Mouse (Mus musculus) kidney, postnatal 14 days (tissue): ENCODE measurements at regions not wholly inside any gene's neighbourhood (a gene's known extent, or its start where the extent isn't known, plus 50 kb on each side); places are given as distances from the start of the nearest gene placed in this dataset.
A peak's percentile ranks its signal among the peaks of the same experiment; 100 is the strongest.

Experiments used
- DNase-seq: peaks from one replicate; pipeline ENCODE4 v3.0.0; 2022; ENCODE audit warnings: mixed read lengths

DNA sequence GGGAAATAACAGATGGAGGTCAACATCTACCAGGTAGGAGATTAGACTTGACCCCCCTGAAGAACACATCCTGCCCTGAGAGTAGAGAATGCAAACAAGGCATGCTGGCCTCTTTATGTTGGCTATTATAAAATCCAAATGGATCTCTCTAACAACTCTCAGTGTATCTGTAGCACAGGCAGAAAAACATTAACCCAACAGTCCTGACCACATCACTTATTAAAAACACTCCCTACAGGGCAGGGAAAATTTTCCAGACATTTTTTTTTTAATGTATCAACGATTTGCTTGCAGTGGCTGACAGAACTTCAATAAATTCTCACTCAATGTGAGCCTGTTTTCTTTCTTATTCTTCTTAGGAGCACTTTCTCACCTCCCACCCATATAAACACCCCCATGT lies 511.4 kb downstream of the Cdk5rap2 start:
- DNase-seq: no peak

DNA sequence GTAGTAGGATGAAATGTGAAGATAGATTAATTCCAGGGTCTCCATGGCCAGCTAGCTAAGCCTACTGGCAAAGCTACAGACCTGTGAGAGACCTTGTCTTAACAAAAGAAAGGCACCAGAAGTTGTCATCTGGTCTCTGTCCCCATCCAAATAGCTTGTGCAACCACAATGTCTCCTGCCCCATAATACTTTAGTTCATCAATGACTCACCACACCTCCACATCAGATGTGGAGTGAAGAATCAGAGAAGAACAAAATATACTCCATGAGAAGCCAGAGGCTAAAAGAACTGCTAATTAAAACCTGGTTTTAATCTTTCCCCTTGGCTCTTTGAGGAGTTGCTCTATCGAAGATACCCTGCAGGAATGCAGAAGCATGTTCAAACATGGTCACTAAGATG lies 514.1 kb downstream of the Cdk5rap2 start:
- DNase-seq: no peak

DNA sequence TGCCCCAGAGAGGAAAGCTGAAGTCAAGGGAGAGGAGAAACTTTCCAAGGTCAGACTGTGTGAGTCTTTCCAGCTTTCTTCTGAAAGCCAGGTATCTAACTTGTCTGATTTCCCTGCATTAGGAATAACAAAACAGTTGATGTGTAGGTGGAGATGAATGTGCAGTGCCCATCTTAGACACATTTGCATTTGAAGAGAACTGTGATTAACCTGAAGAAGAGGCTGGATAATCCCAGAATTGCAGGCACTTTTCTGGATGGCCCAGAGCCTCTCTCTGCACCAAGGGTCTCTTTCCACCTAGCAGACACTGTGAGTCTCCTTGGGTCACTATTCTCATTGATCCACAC lies 517.4 kb downstream of the Cdk5rap2 start:
- DNase-seq: no peak

DNA sequence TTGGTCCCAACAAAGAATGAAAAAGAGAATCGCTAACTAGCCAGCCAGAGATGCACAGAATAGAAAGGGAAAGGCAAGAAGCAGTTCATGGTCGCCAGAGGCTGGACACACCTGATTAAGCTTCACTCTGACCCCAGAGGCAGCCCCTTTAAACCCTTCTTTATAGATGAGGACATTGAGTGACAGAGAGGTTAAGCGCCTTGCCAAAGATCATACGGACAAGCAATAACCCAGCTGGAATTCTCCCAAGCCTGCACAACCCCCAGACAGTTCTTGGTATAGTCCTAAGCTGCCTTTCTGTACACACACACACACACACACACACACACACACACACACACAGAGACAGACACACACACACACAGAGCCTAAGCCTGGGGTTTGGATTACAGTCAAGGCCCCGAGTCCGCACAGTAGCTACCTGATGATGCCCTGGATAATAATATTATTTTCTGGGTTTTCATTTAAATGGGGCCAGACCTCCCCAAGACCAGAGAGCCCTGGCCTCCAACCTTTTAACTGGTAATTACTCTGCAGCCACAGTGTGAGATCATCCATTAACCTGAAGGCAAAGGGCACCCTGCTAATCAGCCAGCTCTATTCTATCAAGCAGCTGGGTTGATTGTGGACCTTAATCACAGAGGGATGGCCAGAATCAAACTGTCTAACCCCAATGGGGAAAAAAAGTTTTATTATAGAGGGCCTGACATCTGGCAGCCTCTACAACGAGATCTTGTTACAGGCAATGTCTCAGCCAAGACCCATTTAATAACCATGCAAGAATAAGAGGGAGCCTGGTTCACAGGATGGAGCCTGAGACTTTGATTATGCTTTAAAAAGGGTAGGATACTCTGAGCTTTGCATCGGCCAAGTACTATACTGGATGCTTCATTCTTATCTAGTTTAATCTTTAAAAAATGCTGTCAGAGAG lies 518.1 kb downstream of the Cdk5rap2 start:
- DNase-seq: peak; percentile 30

DNA sequence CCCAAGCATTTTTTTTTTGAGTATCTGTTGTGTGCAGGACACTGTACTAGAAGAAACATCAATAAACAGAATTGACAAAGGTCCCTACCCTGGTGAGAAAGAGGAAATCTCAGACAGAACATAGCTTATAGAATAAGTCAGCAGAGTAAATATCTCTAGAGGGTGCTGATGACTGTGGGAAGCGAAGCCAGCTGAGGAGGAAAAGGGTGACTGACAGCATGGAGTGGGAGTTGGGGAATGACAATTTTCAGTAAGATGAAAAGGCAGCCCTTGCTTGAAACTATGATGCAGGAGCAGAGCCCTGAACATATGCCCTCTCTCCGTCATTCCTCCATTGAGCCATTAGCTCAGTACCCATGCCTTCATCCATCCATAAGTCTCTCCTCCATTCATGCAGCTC lies 519.6 kb downstream of the Cdk5rap2 start:
- no peak for DNase-seq

DNA sequence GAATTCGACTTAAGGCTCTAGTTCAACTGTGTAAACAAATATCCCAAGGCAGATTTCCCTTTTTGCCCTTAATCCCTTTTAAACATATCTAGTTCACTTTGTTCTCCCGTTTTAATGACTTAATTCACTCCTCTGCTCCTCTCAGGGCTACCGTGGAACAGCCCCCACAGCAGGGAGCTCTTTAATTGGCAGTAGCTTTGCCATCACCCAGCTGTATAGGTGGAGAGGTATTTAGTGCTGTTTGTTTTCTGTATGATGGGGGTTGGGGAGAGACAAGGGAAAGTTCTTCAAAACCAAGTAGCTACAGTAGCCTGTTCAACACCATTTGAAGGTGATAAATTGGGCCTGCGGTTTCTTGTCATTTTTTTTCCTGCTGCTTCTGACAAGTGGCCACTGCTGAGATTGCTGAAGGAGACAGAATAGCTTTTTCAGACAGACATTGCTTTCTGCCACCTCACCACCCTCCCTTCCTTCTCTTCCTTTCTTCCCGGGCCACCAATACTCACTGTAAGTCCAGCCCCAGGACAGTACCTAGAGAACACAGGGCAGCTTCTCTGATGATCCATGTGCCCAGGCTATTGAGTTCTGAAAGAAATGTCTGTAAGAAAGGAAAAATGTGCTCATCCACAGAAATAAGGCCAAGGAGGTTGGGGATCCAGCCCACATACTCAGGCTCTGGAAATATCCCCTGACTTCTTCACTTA lies 520.2 kb downstream of the Cdk5rap2 start:
- DNase-seq: no peak

DNA sequence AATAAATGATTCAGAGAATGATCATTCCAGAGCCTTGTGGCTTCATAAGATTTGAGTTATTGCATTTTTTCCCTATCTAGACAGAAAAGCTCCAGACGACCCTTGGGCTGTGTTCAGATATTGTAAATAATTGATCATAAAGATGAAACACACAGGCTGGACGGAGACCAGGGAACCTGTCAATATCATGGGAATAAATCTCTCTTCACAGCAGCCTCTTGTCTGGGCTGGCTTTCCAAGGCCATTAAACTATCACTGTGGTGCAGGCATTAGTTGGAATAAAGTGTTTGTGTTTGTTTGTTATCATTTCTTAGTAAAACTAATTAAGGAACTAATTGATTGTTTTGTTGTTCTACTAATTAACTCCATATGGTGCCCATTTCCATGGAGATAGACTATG lies 533.5 kb downstream of the Cdk5rap2 start:
- no peak for DNase-seq

DNA sequence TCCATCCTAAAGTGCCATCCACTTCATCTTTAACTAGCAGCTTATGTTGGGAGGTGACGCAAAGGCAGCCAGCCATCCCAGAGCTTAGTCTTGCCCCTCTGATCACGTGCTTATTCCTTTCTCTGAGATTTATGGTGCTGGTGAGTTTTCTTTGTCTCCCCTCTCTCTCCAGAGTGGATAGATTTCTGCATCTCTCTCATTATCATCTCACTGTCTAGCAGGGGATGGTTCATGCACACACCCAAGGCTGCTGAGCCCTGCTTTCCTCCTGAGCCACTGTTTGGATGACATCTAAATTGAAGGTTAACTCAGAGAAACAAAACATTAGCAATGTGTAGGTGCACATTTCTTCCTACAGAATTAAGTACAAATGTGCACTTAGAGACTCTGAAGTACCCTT lies 539.6 kb downstream of the Cdk5rap2 start:
- DNase-seq: no peak

DNA sequence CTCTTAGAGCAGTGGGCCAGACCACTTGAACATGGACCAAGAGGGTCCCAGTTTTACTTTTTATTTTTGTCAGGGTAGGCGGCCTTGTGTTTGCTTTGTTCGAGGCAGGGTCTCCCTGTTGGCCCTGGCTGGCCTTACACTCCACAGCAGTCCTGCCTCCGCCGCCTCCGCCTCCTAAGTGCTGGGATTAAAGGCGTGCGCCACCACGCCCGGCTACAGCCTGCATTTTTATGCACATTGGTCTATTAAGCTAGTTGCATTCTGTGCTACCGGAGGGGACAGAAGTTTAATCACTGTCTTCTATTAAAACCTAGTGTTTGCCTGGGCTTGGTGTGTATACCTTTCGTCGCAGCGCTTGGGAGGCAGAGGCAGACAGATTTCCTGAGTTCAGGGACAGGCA lies 555.2 kb downstream of the Cdk5rap2 start:
- DNase-seq: no peak

DNA sequence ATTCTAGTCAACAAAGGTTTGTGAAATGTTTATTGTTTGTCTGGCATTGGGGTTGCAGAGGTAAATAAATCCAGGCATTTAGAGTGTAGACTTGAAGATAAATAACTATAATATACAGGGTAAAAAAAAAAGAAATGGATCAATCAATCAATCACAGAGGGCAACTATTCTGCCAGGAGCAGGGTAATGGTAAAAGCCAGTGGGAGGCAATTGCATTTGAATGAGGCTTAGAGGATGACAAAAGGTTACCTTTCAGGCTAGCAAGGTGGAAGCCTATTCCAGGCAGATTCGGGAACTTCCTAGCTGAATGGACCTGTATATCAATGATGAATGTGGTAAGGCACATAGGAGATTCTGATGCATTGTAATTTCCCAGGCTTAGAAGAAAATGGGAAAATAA lies 557.6 kb downstream of the Cdk5rap2 start:
- DNase-seq: no peak

DNA sequence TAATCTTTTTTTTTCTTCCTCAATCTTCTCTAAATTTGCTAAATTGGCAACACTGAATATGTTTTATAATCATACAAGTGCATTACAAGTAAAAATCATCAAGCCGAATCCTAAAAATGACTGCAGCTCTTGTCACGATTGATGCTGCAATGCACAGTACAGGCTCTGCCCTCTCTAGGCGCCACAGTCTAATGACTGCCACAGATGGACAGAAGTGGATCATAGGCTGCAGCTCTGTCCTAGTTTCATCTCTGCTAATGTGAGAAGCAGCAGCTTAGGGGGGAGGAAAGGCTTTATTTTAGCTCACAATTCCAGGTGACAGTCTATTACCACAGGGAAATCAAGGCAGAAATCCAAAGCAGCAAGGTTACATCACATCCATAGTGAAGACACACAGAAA lies 560.8 kb downstream of the Cdk5rap2 start:
- no peak for DNase-seq

DNA sequence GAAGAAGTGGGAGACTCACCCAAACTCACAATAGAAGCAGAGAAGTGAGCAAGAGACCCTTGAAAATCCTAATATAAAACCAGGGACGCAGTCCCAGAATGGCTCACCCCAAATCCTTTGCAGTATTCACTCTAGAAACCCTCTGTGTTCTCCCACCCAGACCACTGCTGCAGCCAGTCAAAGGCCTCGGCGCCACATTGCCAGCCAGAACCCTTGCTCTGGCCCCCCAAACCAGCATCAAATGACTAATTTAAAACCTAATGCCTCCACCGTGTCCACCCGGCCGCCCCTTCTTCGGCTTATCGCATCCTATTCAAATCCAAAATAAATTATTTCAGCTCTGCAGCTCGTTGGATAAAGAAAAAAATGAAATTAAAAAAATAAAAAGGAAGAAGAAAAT lies 570.4 kb downstream of the Cdk5rap2 start:
- no peak for DNase-seq

DNA sequence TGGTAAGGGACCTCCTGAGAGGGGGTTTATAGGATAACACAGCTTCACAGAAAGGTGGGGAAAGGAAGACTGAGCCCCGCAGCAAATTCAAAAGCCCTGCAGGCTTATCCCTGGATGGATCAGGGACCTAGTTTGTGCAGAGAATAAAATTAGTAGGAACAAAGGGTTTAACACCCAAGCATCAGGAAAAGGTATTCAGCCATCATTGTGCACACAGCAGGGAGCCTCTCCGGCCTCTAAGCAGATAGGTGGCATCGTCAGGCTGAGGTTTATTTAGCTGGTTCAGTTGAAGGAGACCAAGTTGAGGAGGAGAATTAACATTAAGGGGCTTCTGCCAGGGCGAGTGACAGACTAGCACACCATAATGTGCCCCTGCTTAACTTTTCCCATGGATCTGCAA lies 571.3 kb downstream of the Cdk5rap2 start:
- no peak for DNase-seq

DNA sequence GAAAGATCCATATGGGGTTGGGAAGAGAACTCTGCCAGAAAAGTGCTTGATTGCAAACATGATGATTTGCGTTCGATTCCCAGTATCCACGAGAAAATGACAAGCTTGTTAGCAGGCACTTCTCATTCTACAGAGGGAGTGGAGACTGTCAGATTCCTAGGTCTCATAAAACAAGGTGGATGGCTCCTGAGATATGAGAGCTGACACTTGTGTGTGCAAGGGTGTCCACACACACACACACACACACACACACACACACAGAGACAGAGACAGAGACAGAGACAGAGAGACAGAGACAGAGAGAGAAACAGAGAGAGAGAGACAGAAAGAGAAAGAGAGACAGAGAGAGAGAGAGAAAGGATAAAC lies 585.4 kb downstream of the Cdk5rap2 start:
- no peak for DNase-seq

DNA sequence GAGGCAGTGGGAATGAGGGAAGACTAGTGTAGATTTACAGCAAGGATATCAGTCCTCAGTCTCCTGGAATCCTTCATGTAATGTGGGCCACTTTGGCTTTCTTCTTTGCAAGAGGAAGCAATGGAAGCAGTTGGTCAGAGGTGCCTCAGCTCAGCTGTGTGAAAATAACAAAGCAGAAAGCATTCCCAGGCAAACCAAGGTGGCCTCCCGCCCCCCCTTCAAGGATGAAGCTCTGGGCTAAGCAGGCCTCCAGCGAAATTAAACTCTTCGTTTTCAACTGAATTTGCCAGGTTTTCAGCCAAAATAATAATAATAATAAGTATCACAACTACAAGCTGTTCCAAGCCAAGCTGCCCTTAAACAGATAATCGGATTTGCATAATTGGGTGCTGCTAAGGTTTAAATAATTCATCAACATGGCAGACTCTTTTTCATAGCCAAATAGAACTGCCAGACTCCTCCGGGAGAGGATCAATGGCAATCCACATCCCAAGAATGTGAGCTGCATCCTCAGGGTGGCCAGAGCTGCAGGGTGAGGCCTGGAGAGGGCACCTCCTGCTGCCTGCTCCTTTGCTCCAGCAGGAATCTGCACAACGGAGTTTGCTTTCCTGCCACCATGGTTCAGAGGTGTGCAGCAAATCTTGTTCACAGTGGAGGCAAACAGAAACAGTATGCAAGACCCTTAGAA lies 585.9 kb downstream of the Cdk5rap2 start:
- no peak for DNase-seq

DNA sequence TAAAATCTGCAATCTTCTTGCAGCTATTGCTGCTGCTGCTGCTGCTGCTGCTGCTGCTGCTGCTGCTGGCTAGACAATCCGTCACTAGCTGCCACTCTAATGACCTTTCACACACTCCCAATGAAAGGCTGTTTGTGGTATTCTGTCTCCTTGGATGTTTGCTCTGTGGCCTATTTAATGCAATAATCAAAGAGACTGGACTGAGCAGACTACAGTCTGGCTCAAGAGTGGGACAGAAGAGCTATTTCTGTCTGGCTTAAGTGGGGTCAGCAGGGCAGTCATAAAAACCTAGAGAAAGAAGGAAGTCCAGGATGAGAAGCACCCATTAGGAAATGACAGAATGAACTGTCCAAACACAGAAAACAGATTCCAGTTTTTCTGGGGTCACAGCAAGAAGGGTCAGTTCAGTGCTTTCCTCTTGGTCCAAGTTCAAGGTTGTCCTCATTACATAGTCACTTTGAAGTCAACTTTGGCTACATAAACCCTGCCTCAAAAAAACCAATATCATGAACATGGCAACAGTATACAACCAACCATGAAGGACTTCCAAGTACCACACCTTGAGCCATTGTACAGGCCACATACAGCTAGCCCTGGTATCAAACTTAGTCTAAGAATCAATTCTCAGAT lies 586.8 kb downstream of the Cdk5rap2 start:
- DNase-seq: peak; percentile 45

DNA sequence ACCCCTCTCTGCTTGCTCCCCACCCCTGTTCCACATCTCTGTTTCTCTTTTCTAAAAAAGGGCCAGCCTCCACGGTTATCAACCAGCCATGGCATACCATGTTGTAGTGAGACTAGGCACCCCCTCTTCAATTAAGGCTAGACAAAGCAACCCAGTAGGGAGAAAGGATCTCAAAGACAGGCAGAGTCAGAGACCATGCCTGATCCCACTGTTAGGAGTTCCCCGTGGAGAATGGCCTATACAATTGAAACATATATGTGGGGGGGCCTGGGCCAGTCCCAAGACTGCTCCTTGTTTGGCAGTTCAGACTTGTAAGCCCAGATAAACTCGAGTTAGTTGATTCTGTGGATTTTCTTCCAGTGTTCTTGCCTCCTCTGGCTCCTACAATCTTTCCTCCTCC lies 591.4 kb downstream of the Cdk5rap2 start:
- no peak for DNase-seq

DNA sequence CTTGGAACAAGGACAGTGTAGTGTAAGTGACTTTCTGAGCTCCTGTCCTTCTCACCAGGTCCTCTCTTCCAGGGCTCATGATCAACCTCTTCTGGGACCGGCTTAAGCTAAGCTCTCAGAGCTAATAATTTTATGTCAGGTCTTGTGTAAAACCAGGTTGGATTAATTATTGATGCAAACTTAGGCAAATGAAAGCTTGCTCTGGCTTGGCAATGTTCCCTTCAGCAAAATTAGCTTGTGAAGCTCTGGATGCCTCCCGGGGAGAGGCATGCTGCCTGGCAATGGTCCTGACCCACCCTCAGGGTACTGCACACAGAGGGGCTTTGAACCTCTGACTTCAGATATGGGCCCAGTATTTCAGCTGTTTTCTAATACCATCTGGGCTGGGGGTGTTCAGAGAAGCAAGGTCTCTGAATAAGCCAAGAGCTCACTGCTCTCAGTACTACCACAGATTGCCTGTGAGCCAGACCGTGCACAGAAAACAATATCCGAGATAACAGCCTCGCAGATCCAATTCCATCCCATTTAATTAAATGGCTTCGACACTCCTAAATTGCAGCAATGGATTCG lies 624.7 kb downstream of the Cdk5rap2 start:
- no peak for DNase-seq

DNA sequence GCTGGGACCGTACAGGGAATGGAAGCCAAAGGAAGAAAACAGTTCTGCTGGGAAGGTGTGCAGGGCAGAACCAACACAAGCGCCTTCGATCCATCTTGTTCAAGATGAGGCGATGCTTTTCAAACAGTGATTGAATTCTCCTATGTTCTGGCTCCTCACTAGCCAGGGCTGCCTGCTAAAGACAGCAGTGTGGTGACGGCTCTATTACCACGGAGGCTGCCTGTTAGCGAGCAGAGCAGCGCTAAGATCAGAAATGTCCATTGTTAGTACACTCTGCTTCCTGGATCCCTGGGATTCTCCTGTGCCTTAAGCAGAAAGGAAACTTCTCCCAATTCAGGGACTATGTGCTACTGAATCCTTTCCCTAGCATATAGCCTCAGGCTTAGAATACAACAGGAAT lies 629.0 kb downstream of the Cdk5rap2 start:
- DNase-seq: no peak

DNA sequence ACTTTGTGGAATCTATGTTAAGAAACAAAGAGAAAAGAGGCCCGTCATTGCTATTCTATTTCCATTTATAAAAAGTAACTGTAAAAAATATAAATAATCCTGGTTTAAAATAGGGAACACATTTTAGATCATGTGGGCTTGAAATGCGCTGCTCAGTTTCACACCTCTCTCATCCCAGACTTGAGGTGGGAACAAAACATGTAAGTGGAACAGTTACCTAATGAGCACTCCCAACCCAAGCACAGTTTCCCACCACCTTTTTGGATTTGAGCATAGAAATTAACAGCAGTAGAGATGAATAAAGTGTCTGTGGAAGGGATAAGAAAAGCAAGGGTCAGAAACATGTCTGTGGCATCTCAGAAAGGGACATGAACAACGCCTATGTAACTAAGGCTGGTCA lies 648.4 kb downstream of the Cdk5rap2 start:
- DNase-seq: no peak

DNA sequence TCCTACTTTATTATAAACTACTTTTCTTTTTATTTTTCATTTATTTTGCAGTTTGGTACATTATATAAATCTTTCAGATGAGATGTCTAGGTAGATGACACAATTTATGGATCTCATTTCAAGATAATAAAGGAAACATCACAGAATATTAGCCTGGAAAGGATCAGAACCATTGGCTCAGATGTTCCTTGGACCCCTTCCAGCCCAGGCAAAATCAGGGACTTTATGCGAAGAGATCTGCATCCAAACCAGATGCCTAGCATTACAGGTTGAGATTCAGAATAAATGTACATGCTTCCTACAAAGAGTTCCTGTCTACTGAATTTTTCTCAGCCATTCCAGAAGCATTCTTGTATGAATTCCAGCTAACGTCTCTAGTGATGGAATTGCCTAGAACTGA lies 650.6 kb downstream of the Cdk5rap2 start:
- DNase-seq: no peak

DNA sequence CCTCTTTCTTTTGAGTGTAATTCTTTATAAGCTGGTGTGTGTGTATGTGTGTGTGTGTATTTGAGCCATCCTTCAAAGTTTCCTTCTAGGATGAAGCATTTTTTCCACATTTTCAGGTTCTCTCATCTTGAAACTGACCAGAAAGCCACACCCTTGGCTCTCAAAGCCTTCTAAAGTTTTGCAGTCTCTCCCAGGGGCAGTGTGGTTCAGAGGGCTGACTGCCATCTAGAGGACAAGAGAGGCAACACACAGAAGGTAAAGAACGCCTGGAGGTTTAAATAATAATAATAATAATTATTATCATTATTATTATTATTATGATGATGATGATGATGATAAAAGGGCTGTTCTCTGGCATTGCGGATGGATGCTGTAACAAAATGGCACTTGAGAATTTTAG lies 655.7 kb downstream of the Cdk5rap2 start:
- DNase-seq: no peak

DNA sequence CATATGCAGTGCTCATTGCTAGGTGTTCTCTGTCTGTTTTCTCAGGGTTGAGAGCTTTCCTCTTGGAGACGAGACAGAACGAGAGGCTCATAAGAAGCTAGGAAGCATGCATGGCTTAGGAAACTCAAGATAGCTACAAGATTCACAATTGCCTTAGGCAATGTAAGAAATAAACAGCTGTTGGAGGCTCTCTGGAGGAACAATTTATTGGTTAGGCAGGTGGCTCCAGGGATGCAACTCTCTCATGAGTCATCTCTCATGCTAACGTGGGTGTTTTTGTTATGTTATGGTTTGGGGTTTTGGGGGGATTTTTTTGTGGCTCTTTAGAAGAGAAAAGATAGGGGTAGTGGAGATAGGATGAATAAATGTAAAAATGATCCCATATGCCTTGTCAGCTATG lies 657.2 kb downstream of the Cdk5rap2 start:
- no peak for DNase-seq
